Mouse (Mus musculus): ENCODE measurements at regions not wholly inside any gene's neighbourhood (a gene's known extent, or its start where the extent isn't known, plus 50 kb on each side); places are given as distances from the start of the nearest gene placed in this dataset.

- TF ChIP-seq CTCF (conservative IDR thresholded peaks at IDR 0.05; ENCODE audit: insufficient read depth, insufficient read length, low read depth, low read length) (no peak), POLR2A (IDR thresholded peaks at IDR 0.05; ENCODE audit: low read depth, low read length) (no peak)
Measured at GRCm38 (mm10) chr5:106003321-106004291, 127.2 kb downstream of the Zfp326 start.

Data from kidney, adult 2 months (tissue).